12 mouse cellular contexts compared by ENCODE assay signal in genomic region chr15:63036241-63036640, GRCm38 (mm10).
DNase-seq lines count a peak whose midpoint lies in the region; ATAC-seq lines count a peak whose summit lies in the region.
"Had no signal": no experiment of that assay in that cellular context is flagged by ENCODE, and none has a peak within 500 bp of the region (broad histone marks: within the 10 kb centered on the region; RNA-seq: fewer than 3 reads in every experiment).

No protein-coding gene starts in this region.

- peak; percentile 8 to 11 for DNase-seq in left cerebral cortex, adult 18-20 months (ENCODE audit: low spot score in 2 of 2)
- no peak for DNase-seq in left cerebral cortex, postnatal 10 days (ENCODE audit: extremely low spot score in 1 of 2, low spot score in 2 of 2)
- DNase-seq in gastrocnemius, adult 8-10 months (ENCODE audit: low spot score in 2 of 2), result peak; percentile 4
- peak; percentile 86 for DNase-seq in layer of hippocampus, adult 9-11 months
- peak; percentile 66 for DNase-seq in skeletal muscle tissue, adult 2 months (ENCODE audit: low read depth, low spot score)
- DNase-seq in kidney, adult 8-10 months, result no peak
- DNase-seq: thymus, adult 2 months had no signal

- ATAC-seq in megakaryocyte, adult 5-6 weeks (ENCODE audit: poor library complexity, severe bottlenecking), result no peak
- ATAC-seq: activated CD4-positive, CD25-positive, alpha-beta regulatory T cell, adult 4 months; forebrain, embryonic 15.5 days; lung, postnatal 0 days; midbrain, embryonic 13.5 days had no signal

- intact Hi-C loops in left cerebral cortex, postnatal 10 days (cut with DNase I), result no loop called here

Comparison
In these comparisons a context has a peak if more than half of its experiments do, and no peak if none do; other contexts are left out.
1. DNase-seq: peak in left cerebral cortex, adult 18-20 months (2 of 2), gastrocnemius, adult 8-10 months (2 of 2), layer of hippocampus, adult 9-11 months (single experiment) and skeletal muscle tissue, adult 2 months (single experiment); none in left cerebral cortex, postnatal 10 days (0 of 2) and kidney, adult 8-10 months (0 of 2).